Mouse (Mus musculus): ENCODE results near the gene Olfr54.

DNA sequence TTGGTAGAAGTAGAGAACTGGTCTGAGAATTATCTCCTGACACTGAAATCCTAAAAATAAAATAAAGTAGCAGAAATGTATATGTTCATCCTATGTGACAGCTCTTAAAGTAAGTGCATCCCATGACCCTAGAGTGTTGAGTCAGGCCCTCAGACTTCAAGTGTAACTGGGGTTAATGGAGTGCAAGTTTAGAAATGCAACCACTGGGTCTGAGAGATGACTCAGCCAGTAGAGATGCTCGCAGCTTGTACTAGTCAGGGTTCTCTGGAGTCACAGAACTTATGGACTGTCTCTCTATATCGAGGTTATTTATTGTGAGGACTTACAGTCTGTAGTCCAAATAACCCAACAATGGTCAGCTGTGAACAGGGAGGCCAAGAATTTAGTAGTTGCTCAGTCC, 37.6 kb downstream of the Olfr54 start:
- TF ChIP-seq POLR2A (IDR thresholded peaks at IDR 0.05; ENCODE audit: insufficient read length, low read depth) (no peak), CEBPB (IDR thresholded peaks at IDR 0.05; ENCODE audit: insufficient read depth, poor library complexity, severe bottlenecking) (no peak), E2F4 (IDR thresholded peaks at IDR 0.05; ENCODE audit: insufficient read depth) (no peak), REST (IDR thresholded peaks at IDR 0.05; ENCODE audit: insufficient read depth, insufficient read length) (no peak), MYOD1 (IDR thresholded peaks at IDR 0.05; ENCODE audit: control insufficient read depth in 1 of 3, insufficient read length in 2 of 3, low read depth in 2 of 3) (no peak), USF1 (IDR thresholded peaks at IDR 0.05; ENCODE audit: low read depth) (no peak), POLR2AphosphoS2 (IDR thresholded peaks at IDR 0.05; ENCODE audit: insufficient read length, low read depth) (no peak), MAX (IDR thresholded peaks at IDR 0.05; ENCODE audit: low read depth) (no peak), TCF3 (IDR thresholded peaks at IDR 0.05; ENCODE audit: insufficient read length, low read depth) (no peak), SRF (IDR thresholded peaks at IDR 0.05; ENCODE audit: control insufficient read depth, insufficient read length, low read depth) (no peak), MYOG (IDR thresholded peaks at IDR 0.05; ENCODE audit: control insufficient read depth in 1 of 3, insufficient read depth in 1 of 3, insufficient read length in 2 of 3, low read depth in 2 of 3) (no peak)

All from myocyte (in vitro differentiated cells).